In genomic region chr17:83129658-83130057, GRCm38 (mm10) we compare ENCODE assay signal across 12 mouse cellular contexts.
DNase-seq lines count a peak whose midpoint lies in the region; ATAC-seq and TF ChIP-seq lines count a peak whose summit lies in the region.
"Had no signal": no experiment of that assay in that cellular context is flagged by ENCODE, and none has a peak within 500 bp of the region (broad histone marks: within the 10 kb centered on the region; RNA-seq: fewer than 3 reads in every experiment).

No protein-coding gene starts in this region.

- no peaks in the 10 kb centered on the region for H3K27me3 ChIP-seq in kidney, embryonic 15.5 days
- H3K27me3 ChIP-seq in kidney, embryonic 16.5 days (ENCODE audit: insufficient read depth, low read length): no peaks in the 10 kb centered on the region
- no peaks in the 10 kb centered on the region for H3K27me3 ChIP-seq in embryonic facial prominence, embryonic 11.5 days (ENCODE audit: control insufficient read depth, insufficient read depth, low read length)
- H3K27me3 ChIP-seq in forebrain, embryonic 16.5 days (replicated peaks; ENCODE audit: control insufficient read depth, insufficient read depth, low read length): no peaks in the 10 kb centered on the region
- H3K27me3 ChIP-seq in limb, embryonic 10.5 days (ENCODE audit: low read depth, poor library complexity, severe bottlenecking): peaks cover 89% of the 10 kb centered on the region
- H3K27me3 ChIP-seq in stomach, postnatal 0 days (ENCODE audit: control insufficient read depth, insufficient read depth, low read length): no peaks in the 10 kb centered on the region

- TF ChIP-seq CTCF in stomach, postnatal 0 days (IDR thresholded peaks at IDR 0.05; ENCODE audit: low read depth): no peak

- H3K4me2 ChIP-seq in kidney, embryonic 15.5 days: no peak overlapping the region
- H3K4me2 ChIP-seq in kidney, embryonic 16.5 days (replicated peaks; ENCODE audit: low read depth, low read length): no peak overlapping the region
- H3K4me2 ChIP-seq in embryonic facial prominence, embryonic 11.5 days (ENCODE audit: low read depth, low read length): no peak overlapping the region
- peak overlapping the region; percentile 45 for H3K4me2 ChIP-seq in forebrain, embryonic 16.5 days (ENCODE audit: low read length)
- no peak overlapping the region for H3K4me2 ChIP-seq in stomach, postnatal 0 days (replicated peaks; ENCODE audit: low read depth)
- H3K4me2 ChIP-seq: liver, embryonic 12.5 days; neural tube, embryonic 12.5 days had no signal

- no peak overlapping the region for H3K9ac ChIP-seq in kidney, embryonic 15.5 days
- no peak overlapping the region for H3K9ac ChIP-seq in kidney, embryonic 16.5 days (replicated peaks; ENCODE audit: low read length)
- H3K9ac ChIP-seq in embryonic facial prominence, embryonic 11.5 days (replicated peaks; ENCODE audit: low read length): no peak overlapping the region
- no peak overlapping the region; the same call in 1 of the 2 replicates for H3K9ac ChIP-seq in forebrain, embryonic 16.5 days (replicated peaks; ENCODE audit: low read depth, low read length)
- H3K9ac ChIP-seq in stomach, postnatal 0 days (ENCODE audit: low read length): no peak overlapping the region
- H3K9ac ChIP-seq: liver, embryonic 12.5 days; neural tube, embryonic 12.5 days had no signal

- no peak overlapping the region for H3K4me3 ChIP-seq in kidney, embryonic 15.5 days (replicated peaks)
- no peak overlapping the region for H3K4me3 ChIP-seq in kidney, embryonic 16.5 days (ENCODE audit: low read length)
- H3K4me3 ChIP-seq in embryonic facial prominence, embryonic 11.5 days (ENCODE audit: low read depth, low read length): no peak overlapping the region
- no peak overlapping the region for H3K4me3 ChIP-seq in forebrain, embryonic 16.5 days (replicated peaks; ENCODE audit: low read length)
- H3K4me3 ChIP-seq in limb, embryonic 10.5 days: no peak overlapping the region
- H3K4me3 ChIP-seq in stomach, postnatal 0 days (ENCODE audit: low read depth, low read length): no peak overlapping the region
- H3K4me3 ChIP-seq: erythroblast, embryonic 14.5 days; heart, adult 2 months; liver, embryonic 12.5 days; neural tube, embryonic 12.5 days had no signal

- DNase-seq in embryonic facial prominence, embryonic 11.5 days (ENCODE audit: low spot score): no peak
- no peak for DNase-seq in limb, embryonic 10.5 days (ENCODE audit: low spot score)
- DNase-seq in adrenal gland, adult 18-20 months (ENCODE audit: low spot score in 2 of 2): no peak
- no peak for DNase-seq in liver
- no peak for DNase-seq in stomach, postnatal 0 days (ENCODE audit: low spot score)
- DNase-seq: heart, adult 2 months had no signal

- H3K4me1 ChIP-seq in kidney, embryonic 15.5 days: peaks cover 58% of the 10 kb centered on the region
- H3K4me1 ChIP-seq in kidney, embryonic 16.5 days (ENCODE audit: insufficient read depth, low read length): peaks cover 30% of the 10 kb centered on the region
- H3K4me1 ChIP-seq in embryonic facial prominence, embryonic 11.5 days (ENCODE audit: control insufficient read depth, insufficient read depth, low read length): peaks cover 14% of the 10 kb centered on the region
- peaks cover 25% of the 10 kb centered on the region for H3K4me1 ChIP-seq in forebrain, embryonic 16.5 days (replicated peaks; ENCODE audit: control insufficient read depth, insufficient read depth, low read length)
- peaks cover 78% of the 10 kb centered on the region for H3K4me1 ChIP-seq in limb, embryonic 10.5 days
- no peaks in the 10 kb centered on the region for H3K4me1 ChIP-seq in stomach, postnatal 0 days (replicated peaks; ENCODE audit: control insufficient read depth, insufficient read depth)

- peak; percentile 27; the same call in 1 of the 2 replicates for ATAC-seq in kidney, embryonic 15.5 days (replicated peaks; ENCODE audit: low FRiP score)
- no peak for ATAC-seq in kidney, embryonic 16.5 days (ENCODE audit: low FRiP score, low TSS enrichment)
- ATAC-seq in embryonic facial prominence, embryonic 11.5 days (replicated peaks; ENCODE audit: insufficient number of reproducible peaks, low FRiP score, low TSS enrichment, low read depth): peak; percentile 53; the same call in 1 of the 2 replicates
- peak; percentile 34 for ATAC-seq in forebrain, embryonic 16.5 days
- no peak for ATAC-seq in stomach, postnatal 0 days (ENCODE audit: low FRiP score, low TSS enrichment)
- ATAC-seq: liver, embryonic 12.5 days had no signal

- no peaks in the 10 kb centered on the region for H3K36me3 ChIP-seq in kidney, embryonic 15.5 days
- no peaks in the 10 kb centered on the region for H3K36me3 ChIP-seq in kidney, embryonic 16.5 days (ENCODE audit: insufficient read depth, low read length)
- H3K36me3 ChIP-seq in embryonic facial prominence, embryonic 11.5 days (replicated peaks; ENCODE audit: control insufficient read depth, insufficient read depth, low read depth, low read length): no peaks in the 10 kb centered on the region
- no peaks in the 10 kb centered on the region for H3K36me3 ChIP-seq in forebrain, embryonic 16.5 days (ENCODE audit: control insufficient read depth, insufficient read depth)
- H3K36me3 ChIP-seq in limb, embryonic 10.5 days: no peaks in the 10 kb centered on the region
- H3K36me3 ChIP-seq in stomach, postnatal 0 days (ENCODE audit: control insufficient read depth, insufficient read depth, low read length): no peaks in the 10 kb centered on the region
- H3K36me3 ChIP-seq: liver, embryonic 12.5 days; neural tube, embryonic 12.5 days had no signal

- TF ChIP-seq EP300 in stomach, postnatal 0 days (optimal IDR thresholded peaks at IDR 0.05): no peak

- H3K27ac ChIP-seq in kidney, embryonic 15.5 days: no peak overlapping the region
- no peak overlapping the region for H3K27ac ChIP-seq in kidney, embryonic 16.5 days (ENCODE audit: low read length)
- H3K27ac ChIP-seq in embryonic facial prominence, embryonic 11.5 days (replicated peaks; ENCODE audit: low read depth, low read length): no peak overlapping the region
- H3K27ac ChIP-seq in forebrain, embryonic 16.5 days (ENCODE audit: low read length): no peak overlapping the region
- peak overlapping the region; percentile 66 for H3K27ac ChIP-seq in limb, embryonic 10.5 days
- no peak overlapping the region for H3K27ac ChIP-seq in stomach, postnatal 0 days (replicated peaks)
- H3K27ac ChIP-seq: heart, adult 2 months; liver, embryonic 12.5 days; neural tube, embryonic 12.5 days had no signal

- H3K9me3 ChIP-seq in kidney, embryonic 15.5 days (replicated peaks): no peaks in the 10 kb centered on the region
- no peaks in the 10 kb centered on the region for H3K9me3 ChIP-seq in kidney, embryonic 16.5 days (ENCODE audit: low read length)
- H3K9me3 ChIP-seq in embryonic facial prominence, embryonic 11.5 days (replicated peaks; ENCODE audit: control insufficient read depth, low read length): no peaks in the 10 kb centered on the region
- no peaks in the 10 kb centered on the region for H3K9me3 ChIP-seq in forebrain, embryonic 16.5 days (ENCODE audit: control insufficient read depth, low read length)
- H3K9me3 ChIP-seq in limb, embryonic 10.5 days (replicated peaks): no peaks in the 10 kb centered on the region
- no peaks in the 10 kb centered on the region for H3K9me3 ChIP-seq in stomach, postnatal 0 days (ENCODE audit: control insufficient read depth, low read length)
- H3K9me3 ChIP-seq: liver, embryonic 12.5 days; neural tube, embryonic 12.5 days had no signal

- WGBS in kidney, embryonic 15.5 days: 77% methylated on average over 7 of the region's 7 CpGs
- WGBS in kidney, embryonic 16.5 days: 77% methylated on average over 7 of the region's 7 CpGs
- 48% methylated on average over 7 of the region's 7 CpGs for WGBS in embryonic facial prominence, embryonic 11.5 days
- WGBS in forebrain, embryonic 16.5 days: 71% methylated on average over 7 of the region's 7 CpGs
- 80% methylated on average over 7 of the region's 7 CpGs for WGBS in limb, embryonic 10.5 days
- WGBS in stomach, postnatal 0 days: 89% methylated on average over 7 of the region's 7 CpGs

Comparison
In these comparisons a context has a peak if more than half of its experiments do, and no peak if none do; other contexts are left out.
1. ATAC-seq: peak in kidney, embryonic 15.5 days (single experiment), embryonic facial prominence, embryonic 11.5 days (single experiment) and forebrain, embryonic 16.5 days (single experiment); none in kidney, embryonic 16.5 days (single experiment) and stomach, postnatal 0 days (single experiment).